Mouse (Mus musculus): ENCODE data around the gene Sowahd. TPM values are rescaled to one million over a fixed set of nuclear protein-coding genes. Genes with fewer than 3 reads are reported as not detected.

The Sowahd gene
- polyA plus RNA-seq, 1 experiment from 2014 or later: 0.18 TPM

GRCm38 (mm10) chrX:37098681-37099080 is 50.0 kb downstream of the Sowahd start:
- whole genome bisulfite sequencing: 92% methylated on average over 3 of the region's 3 CpGs
- Histone ChIP-seq H3K27ac (ENCODE audit: low read depth) (no peak overlapping the region), H3K4me3 (ENCODE audit: low read depth, low read length) (no peak overlapping the region), H3K9me3 (ENCODE audit: low read depth, low read length) (no peaks in the 10 kb centered on the region), H3K36me3 (ENCODE audit: insufficient read depth) (peaks cover 35% of the 10 kb centered on the region; the same call in 1 of the 2 replicates), H3K27me3 (ENCODE audit: insufficient read depth, low read length) (no peaks in the 10 kb centered on the region), H3K9ac (no peak overlapping the region), H3K4me2 (no peak overlapping the region), H3K4me1 (ENCODE audit: insufficient read depth) (no peaks in the 10 kb centered on the region)
- TF ChIP-seq CTCF (IDR thresholded peaks at IDR 0.05; ENCODE audit: low read depth): no peak
- no peak for ATAC-seq (ENCODE audit: insufficient read depth)
- DNase-seq: no peak

Other genes starting within 250 kb of the Sowahd start
- gene Ube2a, start 174.9 kb upstream of the Sowahd start, polyA plus RNA-seq (2014; fragmentation: Nextera tagmentation; extraction: Ambion mirVana): 134 and 140 TPM in 2 replicates
- gene C330007P06Rik, start 174.7 kb upstream of the Sowahd start, polyA plus RNA-seq (2014; fragmentation: Nextera tagmentation; extraction: Ambion mirVana): 37.9 and 39.2 TPM in 2 replicates
- gene Nkrf, start 145.9 kb upstream of the Sowahd start, polyA plus RNA-seq (2014; fragmentation: Nextera tagmentation; extraction: Ambion mirVana): 2.8 and 2.9 TPM in 2 replicates
- 18.6 and 19.7 TPM in 2 replicates for gene Sept6, start 57.1 kb upstream of the Sowahd start, polyA plus RNA-seq (2014; fragmentation: Nextera tagmentation; extraction: Ambion mirVana)
- gene Rpl39, start 36.6 kb downstream of the Sowahd start, polyA plus RNA-seq (2014; fragmentation: Nextera tagmentation; extraction: Ambion mirVana): 600 and 683 TPM in 2 replicates
- 19.0 and 19.3 TPM in 2 replicates for gene Upf3b, start 61.5 kb downstream of the Sowahd start, polyA plus RNA-seq (2014; fragmentation: Nextera tagmentation; extraction: Ambion mirVana)
- 13.6 and 15.9 TPM in 2 replicates for gene Nkap, start 78.0 kb downstream of the Sowahd start, polyA plus RNA-seq (2014; fragmentation: Nextera tagmentation; extraction: Ambion mirVana)
- 0.09 TPM in 1 of 2 replicates, not detected in the other for gene Akap14, start 120.0 kb downstream of the Sowahd start, polyA plus RNA-seq (2014; fragmentation: Nextera tagmentation; extraction: Ambion mirVana)
- 387 and 422 TPM in 2 replicates for gene Ndufa1, start 142.3 kb downstream of the Sowahd start, polyA plus RNA-seq (2014; fragmentation: Nextera tagmentation; extraction: Ambion mirVana)
- gene Rnf113a1, start 142.4 kb downstream of the Sowahd start, polyA plus RNA-seq (2014; fragmentation: Nextera tagmentation; extraction: Ambion mirVana): 9.2 and 11.0 TPM in 2 replicates
- gene Gm9, start 162.2 kb downstream of the Sowahd start, polyA plus RNA-seq (2014; fragmentation: Nextera tagmentation; extraction: Ambion mirVana): not detected in 2 replicates
- not detected in 2 replicates for gene Rhox1, start 173.4 kb downstream of the Sowahd start, polyA plus RNA-seq (2014; fragmentation: Nextera tagmentation; extraction: Ambion mirVana)
- gene Rhox2a, start 196.1 kb downstream of the Sowahd start, polyA plus RNA-seq (2014; fragmentation: Nextera tagmentation; extraction: Ambion mirVana): not detected in 2 replicates
- gene Rhox3a, start 201.1 kb downstream of the Sowahd start, polyA plus RNA-seq (2014; fragmentation: Nextera tagmentation; extraction: Ambion mirVana): not detected in 2 replicates
- not detected in 2 replicates for gene Rhox4a, start 216.5 kb downstream of the Sowahd start, polyA plus RNA-seq (2014; fragmentation: Nextera tagmentation; extraction: Ambion mirVana)